Mouse (Mus musculus): Measurements from ENCODE around the gene Smc1b.

Smc1b gene

DNA sequence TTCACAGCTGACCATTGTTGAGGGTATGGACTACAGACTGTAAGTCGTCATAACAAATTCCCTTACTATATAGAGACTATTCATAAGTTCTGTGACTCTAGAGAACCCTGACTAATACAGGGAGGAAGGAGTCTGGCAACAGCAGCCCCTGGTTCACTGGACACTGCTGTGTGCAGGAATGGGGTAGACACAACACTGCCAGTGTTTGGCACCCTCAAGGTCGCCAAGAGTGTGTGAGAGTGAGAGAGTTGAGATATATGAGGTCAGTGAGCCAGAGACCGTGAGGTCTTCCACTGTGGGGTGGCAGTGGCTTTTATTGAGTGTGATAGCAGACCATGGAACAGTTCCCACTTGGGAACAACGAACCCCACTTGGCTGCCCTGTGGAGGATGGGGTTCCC is 105.6 kb downstream of the Smc1b start:
- no peak for DNase-seq (ENCODE audit: low read depth)

DNA sequence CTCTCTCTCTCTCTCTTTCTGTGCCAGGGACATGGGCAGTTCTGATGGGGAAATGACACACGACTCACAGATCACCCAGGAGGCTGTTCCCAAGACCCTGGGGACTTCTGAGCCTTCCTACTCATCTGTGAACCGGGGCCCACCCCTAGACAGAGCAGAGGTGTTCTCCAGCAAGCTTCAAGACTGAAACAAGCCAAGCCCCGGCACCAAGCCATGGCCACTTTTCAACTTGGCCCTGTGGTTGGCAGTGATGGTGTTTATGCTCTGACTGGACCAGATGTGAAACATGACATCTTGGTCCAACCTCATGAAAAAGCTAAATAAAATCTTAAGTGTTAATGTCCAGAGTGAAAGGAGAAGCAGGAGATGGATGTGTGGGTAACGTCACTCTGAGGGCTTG is 109.6 kb downstream of the Smc1b start:
- DNase-seq (ENCODE audit: low read depth), result no peak

DNA sequence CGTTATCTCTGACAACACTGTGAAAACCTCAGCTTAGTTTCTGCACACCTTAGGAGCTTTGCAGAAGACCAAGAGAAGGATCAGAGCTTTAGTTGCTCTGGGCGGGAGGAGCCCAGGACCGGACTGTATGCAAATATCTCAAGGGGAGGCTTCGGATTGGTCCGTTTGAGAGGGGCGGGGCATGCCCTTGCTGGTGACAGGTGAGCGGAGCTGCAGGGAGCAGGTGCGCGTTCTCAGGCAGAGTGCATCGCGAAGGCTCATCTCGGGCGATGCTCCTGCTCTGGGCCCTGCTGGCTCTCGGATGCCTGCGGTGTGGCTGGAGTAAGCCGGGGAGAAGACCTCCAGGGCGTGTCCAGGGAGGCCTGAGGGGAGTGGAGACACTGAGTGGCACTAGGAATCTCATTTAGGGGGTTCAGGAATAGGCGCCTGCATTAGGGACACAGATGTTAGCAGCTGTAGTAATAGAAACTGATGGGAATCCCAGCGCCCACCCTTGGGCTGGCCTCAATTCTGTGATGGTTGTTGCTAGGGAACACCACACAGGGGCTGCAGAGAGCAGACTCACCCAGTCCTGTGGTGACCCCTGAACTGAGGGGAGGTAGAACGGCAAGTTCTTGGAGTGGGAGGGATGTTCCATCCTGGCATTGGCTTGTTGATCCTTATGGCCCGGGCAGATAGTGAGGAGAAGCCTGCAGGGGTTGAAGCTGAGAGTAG is 114.7 kb downstream of the Smc1b start, which contains the start of gene Upk3a:
Gene Upk3a (plus strand): TSS at position 191 of the 714 bp plus-strand sequence.
- peak; percentile 44 for DNase-seq (ENCODE audit: low read depth)

DNA sequence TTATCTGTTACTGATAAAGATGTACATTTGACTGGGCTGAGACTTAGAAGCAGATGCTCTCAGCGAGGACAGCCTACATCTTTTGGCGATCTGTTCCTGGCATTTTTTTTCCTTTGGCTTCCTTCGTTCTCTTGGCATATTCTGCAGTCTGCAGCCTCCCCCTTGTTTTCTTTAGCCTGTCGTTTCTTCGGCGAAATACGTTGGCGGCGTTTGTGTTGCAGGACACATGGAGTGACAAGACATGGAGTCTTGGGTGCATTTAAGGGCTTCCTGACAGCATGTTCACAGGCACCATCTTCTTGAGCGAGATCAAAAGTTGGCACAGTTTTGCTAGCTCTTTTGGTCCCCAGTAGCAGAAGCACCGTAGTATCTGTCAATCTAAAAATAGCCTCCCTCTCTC is 116.0 kb downstream of the Smc1b start:
- DNase-seq (ENCODE audit: low read depth), result no peak
